Mouse (Mus musculus): ENCODE measurements around the gene Olfr315.

- TF ChIP-seq GATA1 (IDR thresholded peaks at IDR 0.05; ENCODE audit: borderline replicate concordance, low read length): no peak
- TF ChIP-seq FLI1 (IDR thresholded peaks at IDR 0.05; ENCODE audit: low read length): no peak
Observed at GRCm38 (mm10) chr11:58799747-58800146, 26.8 kb downstream of the Olfr315 start.

Data from megakaryocyte, embryonic 14.5 days (primary cell).